Mouse (Mus musculus) heart, postnatal 0 days (tissue): ENCODE results near the gene Bmpr2. TPM values are rescaled to one million over a fixed set of nuclear protein-coding genes. Genes with fewer than 3 reads are reported as not detected.

Source experiments
- ATAC-seq: fragments of 200-750 bp; cut with Nextera tagmentation; 2 replicates; pipeline ENCODE4 v1.8.0; 2017; ENCODE audit warnings: low read depth, moderate number of reproducible peaks, moderate library complexity; ENCODE audit not compliant: insufficient read depth
- DNase-seq: peaks from one replicate; pipeline ENCODE4 v3.0.0-alpha.2; 2016; ENCODE audit warnings: low spot score
- H3K27ac ChIP-seq: fragments of 300-500 bp; sonication (generic); 2 replicates; pipeline ENCODE4 v1.5.1; 2014; ENCODE audit warnings: low read depth, mild to moderate bottlenecking
- H3K27me3 ChIP-seq: fragments of 300-500 bp; sonication (generic); 2 replicates; pipeline ENCODE4 v1.6.1; 2014; ENCODE audit warnings: low read length, mixed read lengths; ENCODE audit not compliant: control insufficient read depth, insufficient read depth
- H3K36me3 ChIP-seq: fragments of 300-500 bp; sonication (generic); replicated peaks from 2 replicates; pipeline ENCODE4 v1.6.1; 2014; ENCODE audit warnings: low read length, mixed read lengths; ENCODE audit not compliant: control insufficient read depth, insufficient read depth
- H3K4me1 ChIP-seq: fragments of 300-500 bp; sonication (generic); 2 replicates; pipeline ENCODE4 v1.6.1; 2014; ENCODE audit warnings: antibody characterized with exemption; ENCODE audit not compliant: control insufficient read depth, insufficient read depth
- H3K4me2 ChIP-seq: fragments of 300-500 bp; sonication (generic); 2 replicates; pipeline ENCODE4 v1.6.1; 2014; ENCODE audit warnings: low read depth, mild to moderate bottlenecking, low read length, moderate library complexity
- H3K4me3 ChIP-seq: fragments of 300-500 bp; sonication (generic); 2 replicates; pipeline ENCODE4 v1.5.1; 2014; ENCODE audit warnings: low read depth, low read length
- H3K9ac ChIP-seq: fragments of 300-500 bp; sonication (generic); replicated peaks from 2 replicates; pipeline ENCODE4 v1.6.1; 2014; ENCODE audit warnings: low read depth, low read length, mixed read lengths
- H3K9me3 ChIP-seq: fragments of 300-500 bp; sonication (generic); replicated peaks from 2 replicates; pipeline ENCODE4 v1.6.1; 2016; ENCODE audit warnings: low read length; ENCODE audit not compliant: control insufficient read depth
- CTCF ChIP-seq: IDR thresholded peaks from 2 replicates; pipeline ENCODE4 v1.5.1; 2016; ENCODE audit warnings: antibody characterized with exemption, control low read depth, low read depth
- EP300 ChIP-seq: IDR thresholded peaks from 2 replicates; pipeline ENCODE4 v1.6.1; 2016; ENCODE audit warnings: antibody characterized with exemption, low read depth
- WGBS: fragments of 180-500 bp; shearing (Covaris S2); extraction: QIAGEN DNeasy Blood & Tissue Kit; methylation state at CpG from one replicate; pipeline ENCODE4 v1.1.7; 2014; 5-methylcytosine and 5-hydroxymethylcytosine counted together
- polyA plus RNA-seq: library from polyadenylated mRNA; unstranded; fragments of >200 nt; fragmentation: Nextera tagmentation; extraction: Ambion mirVana; gene quantifications from 2 replicates; pipeline ENCODE4 v1.2.1, GENCODE M21; 2015
- total RNA-seq: library from RNA; depleted of rRNA; stranded (reverse); fragments of >200 nt; gene quantifications from 2 replicates; pipeline ENCODE4 v1.2.3, GENCODE M21; 2014; ENCODE audit warnings: low replicate concordance

Bmpr2 gene
- total and polyA plus RNA-seq, 2 experiments from 2014 or later = 6.1 to 30.5 TPM

GRCm38 (mm10) chr1:59907700-59908099, 144.5 kb downstream of the Bmpr2 start:
- no peak for DNase-seq
- no peaks in the 10 kb centered on the region for H3K27me3 ChIP-seq
- 9% methylated on average over 2 of the region's 2 CpGs for WGBS
- ATAC-seq = no peak
- H3K9me3 ChIP-seq = no peaks in the 10 kb centered on the region
- H3K4me3 ChIP-seq = no peak overlapping the region
- TF ChIP-seq CTCF (no peak), EP300 (no peak)
- H3K36me3 ChIP-seq = no peaks in the 10 kb centered on the region
- H3K27ac ChIP-seq = no peak overlapping the region
- H3K9ac ChIP-seq = no peak overlapping the region
- H3K4me2 ChIP-seq = no peak overlapping the region
- H3K4me1 ChIP-seq = no peaks in the 10 kb centered on the region

GRCm38 (mm10) chr1:59910941-59911340, 147.7 kb downstream of the Bmpr2 start:
- 77% methylated on average over 1 of the region's 1 CpGs for WGBS
- no peak for ATAC-seq
- no peak overlapping the region for H3K27ac ChIP-seq
- DNase-seq = no peak
- H3K27me3 ChIP-seq = no peaks in the 10 kb centered on the region
- no peak overlapping the region for H3K9ac ChIP-seq
- H3K4me1 ChIP-seq = peaks cover 17% of the 10 kb centered on the region; the same call in 1 of the 2 replicates
- no peaks in the 10 kb centered on the region for H3K9me3 ChIP-seq
- TF ChIP-seq EP300 (no peak), CTCF (no peak)
- H3K36me3 ChIP-seq = no peaks in the 10 kb centered on the region
- no peak overlapping the region for H3K4me2 ChIP-seq
- H3K4me3 ChIP-seq = no peak overlapping the region

- H3K9ac ChIP-seq = peak within 1 kb of the TSS; percentile 99
- H3K27me3 ChIP-seq = no peaks in the 10 kb centered on the region
- WGBS = under 1% methylated on average over 60 of the region's 72 CpGs
- peak; percentile 51 for TF ChIP-seq EP300
- peak; percentile 11; the same call in 1 of the 2 replicates for TF ChIP-seq CTCF
- peaks cover 21% of the 10 kb centered on the region; the same call in 1 of the 2 replicates for H3K4me1 ChIP-seq
- no peaks in the 10 kb centered on the region for H3K36me3 ChIP-seq
- H3K4me3 ChIP-seq = peak within 1 kb of the TSS; percentile 86
- DNase-seq (peak; percentile 97), ATAC-seq (peak; percentile 96)
- no peaks in the 10 kb centered on the region for H3K9me3 ChIP-seq
- peak within 1 kb of the TSS; percentile 86 for H3K4me2 ChIP-seq
- peak within 1 kb of the TSS; percentile 96 for H3K27ac ChIP-seq
These were observed 149.4 kb downstream of the Bmpr2 start, which contains the start of gene Fam117b for GRCm38 (mm10) chr1:59912413-59913157. Gene Fam117b, plus strand, starts transcription at chr1:59913006.

GRCm38 (mm10) chr1:59913195-59913868, 150.1 kb downstream of the Bmpr2 start:
- Histone ChIP-seq H3K4me1 (peaks cover 27% of the 10 kb centered on the region; the same call in 1 of the 2 replicates), H3K27me3 (no peaks in the 10 kb centered on the region), H3K4me3 (peak overlapping the region; percentile 86), H3K4me2 (peak overlapping the region; percentile 86), H3K27ac (peak overlapping the region; percentile 96), H3K9ac (peak overlapping the region; percentile 99), H3K36me3 (no peaks in the 10 kb centered on the region), H3K9me3 (no peaks in the 10 kb centered on the region)
- ATAC-seq (peak; percentile 30), DNase-seq (peak; percentile 24)
- WGBS = under 1% methylated on average over 71 of the region's 98 CpGs
- TF ChIP-seq EP300 (no peak), CTCF (no peak)

- Histone ChIP-seq H3K27ac (peak overlapping the region; percentile 96), H3K4me3 (peak overlapping the region; percentile 86), H3K9me3 (no peaks in the 10 kb centered on the region), H3K27me3 (no peaks in the 10 kb centered on the region), H3K4me2 (peak overlapping the region; percentile 86), H3K36me3 (no peaks in the 10 kb centered on the region), H3K4me1 (peaks cover 28% of the 10 kb centered on the region; the same call in 1 of the 2 replicates), H3K9ac (peak overlapping the region; percentile 99)
- DNase-seq = no peak
- ATAC-seq = no peak
- TF ChIP-seq EP300 (no peak), CTCF (no peak)
- 7% methylated on average over 12 of the region's 12 CpGs for WGBS
These were observed 150.6 kb downstream of the Bmpr2 start for GRCm38 (mm10) chr1:59913869-59914225.
